ENCODE assay signal across 10 mouse cellular contexts in the genomic region with DNA sequence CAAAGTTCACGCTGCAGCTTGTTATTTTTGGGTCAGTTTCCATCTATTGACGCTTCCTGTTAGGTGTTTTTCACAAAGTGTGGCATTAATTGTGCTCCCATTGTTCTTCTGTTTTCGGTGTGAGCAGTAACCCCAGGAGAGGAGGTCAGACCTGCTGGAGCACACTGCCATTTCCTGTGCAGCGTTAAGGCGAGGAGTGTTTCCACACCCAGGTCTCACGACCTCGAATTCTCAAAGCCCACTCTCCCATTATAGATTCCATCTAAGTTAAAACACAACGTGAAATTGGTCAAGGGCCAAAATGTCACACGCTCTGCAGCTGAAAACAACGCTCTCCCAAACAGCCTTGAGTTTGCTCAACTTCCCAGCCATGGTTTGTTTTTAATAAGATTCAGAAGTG. TPM values are rescaled to one million over a fixed set of nuclear protein-coding genes. Genes with fewer than 3 reads are reported as not detected.
DNase-seq lines count a peak whose midpoint lies in the region; ATAC-seq and TF ChIP-seq lines count a peak whose summit lies in the region.
"Had no signal": no experiment of that assay in that cellular context is flagged by ENCODE, and none has a peak within 500 bp of the region (broad histone marks: within the 10 kb centered on the region; RNA-seq: fewer than 3 reads in every experiment).

No protein-coding gene starts in this region.

- no peak overlapping the region for H3K4me3 ChIP-seq in stomach, embryonic 14.5 days (ENCODE audit: low read depth, low read length)
- no peak overlapping the region for H3K4me3 ChIP-seq in stomach, postnatal 0 days (ENCODE audit: low read depth, low read length)
- no peak overlapping the region for H3K4me3 ChIP-seq in heart, embryonic 12.5 days
- no peak overlapping the region for H3K4me3 ChIP-seq in kidney, embryonic 16.5 days (ENCODE audit: low read length)
- H3K4me3 ChIP-seq in forebrain, postnatal 0 days (ENCODE audit: low read depth, low read length), result no peak overlapping the region
- H3K4me3 ChIP-seq: limb, embryonic 15.5 days; neural tube, embryonic 13.5 days had no signal

- TF ChIP-seq CTCF in stomach, postnatal 0 days (IDR thresholded peaks at IDR 0.05; ENCODE audit: low read depth), result no peak
- TF ChIP-seq CTCF in forebrain, postnatal 0 days (IDR thresholded peaks at IDR 0.05; ENCODE audit: low read depth), result no peak

- ATAC-seq in stomach, embryonic 14.5 days (ENCODE audit: insufficient number of reproducible peaks, insufficient read depth, low FRiP score, low read depth), result no peak
- ATAC-seq in stomach, postnatal 0 days (ENCODE audit: low FRiP score, low TSS enrichment), result no peak
- no peak for ATAC-seq in heart, embryonic 12.5 days (ENCODE audit: insufficient number of reproducible peaks, low FRiP score)
- ATAC-seq in kidney, embryonic 16.5 days (ENCODE audit: low FRiP score, low TSS enrichment), result peak; percentile 61; the same call in 1 of the 2 replicates
- ATAC-seq in forebrain, postnatal 0 days, result no peak

- no peak overlapping the region for H3K4me2 ChIP-seq in stomach, embryonic 14.5 days (replicated peaks; ENCODE audit: low read depth, low read length)
- no peak overlapping the region for H3K4me2 ChIP-seq in stomach, postnatal 0 days (replicated peaks; ENCODE audit: low read depth)
- no peak overlapping the region for H3K4me2 ChIP-seq in heart, embryonic 12.5 days
- H3K4me2 ChIP-seq in kidney, embryonic 16.5 days (replicated peaks; ENCODE audit: low read depth, low read length), result peak overlapping the region; percentile 31; the same call in 1 of the 2 replicates
- H3K4me2 ChIP-seq in forebrain, postnatal 0 days (ENCODE audit: low read depth), result no peak overlapping the region
- H3K4me2 ChIP-seq: limb, embryonic 15.5 days; neural tube, embryonic 13.5 days had no signal

- no peaks in the 10 kb centered on the region for H3K4me1 ChIP-seq in stomach, embryonic 14.5 days (ENCODE audit: control insufficient read depth, insufficient read depth, low read length)
- no peaks in the 10 kb centered on the region for H3K4me1 ChIP-seq in stomach, postnatal 0 days (replicated peaks; ENCODE audit: control insufficient read depth, insufficient read depth)
- H3K4me1 ChIP-seq in heart, embryonic 12.5 days (replicated peaks), result no peaks in the 10 kb centered on the region; the same call in 1 of the 2 replicates
- peaks cover 16% of the 10 kb centered on the region; the same call in 1 of the 2 replicates for H3K4me1 ChIP-seq in kidney, embryonic 16.5 days (ENCODE audit: insufficient read depth, low read length)
- H3K4me1 ChIP-seq in forebrain, postnatal 0 days (ENCODE audit: insufficient read depth), result no peaks in the 10 kb centered on the region
- H3K4me1 ChIP-seq: neural tube, embryonic 13.5 days had no signal

- no peaks in the 10 kb centered on the region for H3K36me3 ChIP-seq in stomach, embryonic 14.5 days (ENCODE audit: control insufficient read depth, insufficient read depth, low read length)
- no peaks in the 10 kb centered on the region for H3K36me3 ChIP-seq in stomach, postnatal 0 days (ENCODE audit: control insufficient read depth, insufficient read depth, low read length)
- H3K36me3 ChIP-seq in heart, embryonic 12.5 days, result no peaks in the 10 kb centered on the region
- H3K36me3 ChIP-seq in kidney, embryonic 16.5 days (ENCODE audit: insufficient read depth, low read length), result no peaks in the 10 kb centered on the region
- no peaks in the 10 kb centered on the region for H3K36me3 ChIP-seq in forebrain, postnatal 0 days (ENCODE audit: insufficient read depth)
- H3K36me3 ChIP-seq: limb, embryonic 15.5 days; neural tube, embryonic 13.5 days had no signal

- DNase-seq in stomach, postnatal 0 days (ENCODE audit: low spot score), result no peak
- DNase-seq in forebrain, postnatal 0 days, result no peak
- no peak for DNase-seq in ovary, postnatal 14 days (ENCODE audit: low spot score)
- DNase-seq in c-Kit-positive CD71-positive TER-119-positive erythroid progenitor cells, embryonic 14.5 days (ENCODE audit: low spot score), result no peak

- H3K27me3 ChIP-seq in stomach, embryonic 14.5 days (ENCODE audit: control insufficient read depth, insufficient read depth, low read length), result no peaks in the 10 kb centered on the region
- no peaks in the 10 kb centered on the region for H3K27me3 ChIP-seq in stomach, postnatal 0 days (ENCODE audit: control insufficient read depth, insufficient read depth, low read length)
- H3K27me3 ChIP-seq in heart, embryonic 12.5 days (replicated peaks), result no peaks in the 10 kb centered on the region
- H3K27me3 ChIP-seq in kidney, embryonic 16.5 days (ENCODE audit: insufficient read depth, low read length), result no peaks in the 10 kb centered on the region
- no peaks in the 10 kb centered on the region; the same call in 1 of the 2 replicates for H3K27me3 ChIP-seq in forebrain, postnatal 0 days (ENCODE audit: insufficient read depth, low read length)
- H3K27me3 ChIP-seq: limb, embryonic 15.5 days had no signal

- WGBS in stomach, embryonic 14.5 days, result 55% methylated on average over 10 of the region's 10 CpGs
- WGBS in stomach, postnatal 0 days, result 45% methylated on average over 10 of the region's 10 CpGs
- 56% methylated on average over 10 of the region's 10 CpGs for WGBS in heart, embryonic 12.5 days
- 26% methylated on average over 10 of the region's 10 CpGs for WGBS in kidney, embryonic 16.5 days
- WGBS in forebrain, postnatal 0 days, result 66% methylated on average over 10 of the region's 10 CpGs

- no peak for TF ChIP-seq EP300 in stomach, postnatal 0 days (optimal IDR thresholded peaks at IDR 0.05)

- no peak overlapping the region for H3K9ac ChIP-seq in stomach, embryonic 14.5 days (replicated peaks; ENCODE audit: low read depth, low read length)
- H3K9ac ChIP-seq in stomach, postnatal 0 days (ENCODE audit: low read length), result no peak overlapping the region
- no peak overlapping the region for H3K9ac ChIP-seq in heart, embryonic 12.5 days
- no peak overlapping the region for H3K9ac ChIP-seq in kidney, embryonic 16.5 days (replicated peaks; ENCODE audit: low read length)
- H3K9ac ChIP-seq in forebrain, postnatal 0 days, result no peak overlapping the region
- H3K9ac ChIP-seq: limb, embryonic 15.5 days; neural tube, embryonic 13.5 days had no signal

- H3K9me3 ChIP-seq in stomach, embryonic 14.5 days (ENCODE audit: control insufficient read depth, low read depth, low read length), result no peaks in the 10 kb centered on the region
- H3K9me3 ChIP-seq in stomach, postnatal 0 days (ENCODE audit: control insufficient read depth, low read length), result no peaks in the 10 kb centered on the region
- no peaks in the 10 kb centered on the region for H3K9me3 ChIP-seq in heart, embryonic 12.5 days (replicated peaks)
- H3K9me3 ChIP-seq in kidney, embryonic 16.5 days (ENCODE audit: low read length), result no peaks in the 10 kb centered on the region
- no peaks in the 10 kb centered on the region for H3K9me3 ChIP-seq in forebrain, postnatal 0 days (ENCODE audit: low read length)
- H3K9me3 ChIP-seq: limb, embryonic 15.5 days; neural tube, embryonic 13.5 days had no signal

- peak overlapping the region; percentile 28; the same call in 1 of the 2 replicates for H3K27ac ChIP-seq in stomach, embryonic 14.5 days (ENCODE audit: low read length)
- H3K27ac ChIP-seq in stomach, postnatal 0 days (replicated peaks), result no peak overlapping the region
- H3K27ac ChIP-seq in heart, embryonic 12.5 days (ENCODE audit: poor library complexity, severe bottlenecking), result 0 out of 2 replicates have a peak overlapping the region, but pooled peaks have one; percentile 47
- H3K27ac ChIP-seq in kidney, embryonic 16.5 days (ENCODE audit: low read length), result peak overlapping the region; percentile 74
- no peak overlapping the region for H3K27ac ChIP-seq in forebrain, postnatal 0 days (ENCODE audit: low read depth, low read length)
- H3K27ac ChIP-seq: limb, embryonic 15.5 days; neural tube, embryonic 13.5 days had no signal

RNA-seq across cellular contexts. Expression of gene Enpp3, which starts 32.0 kb away (rescaled TPM):
- 9.1 and 9.3 TPM in 2 replicates for polyA plus RNA-seq in stomach, embryonic 14.5 days (2014; fragmentation: Nextera tagmentation; extraction: Ambion mirVana)
- polyA plus RNA-seq in stomach, postnatal 0 days (2015; fragmentation: Nextera tagmentation; extraction: Ambion mirVana), result 3.4 TPM in 2 replicates
- polyA plus RNA-seq in heart, embryonic 12.5 days (2016; fragmentation: Nextera tagmentation; extraction: Ambion mirVana), result 1.7 and 2.2 TPM in 2 replicates
- 4.4 and 6.7 TPM in 2 replicates for polyA plus RNA-seq in kidney, embryonic 16.5 days (2015; fragmentation: Nextera tagmentation; extraction: Ambion mirVana)
- 2.3 and 2.5 TPM in 2 replicates for total RNA-seq in forebrain, postnatal 0 days (2014; rRNA removed)
- 1.2 and 1.7 TPM in 2 replicates for polyA plus RNA-seq in forebrain, postnatal 0 days (2015; fragmentation: Nextera tagmentation; extraction: Ambion mirVana)
- total RNA-seq: megakaryocyte, adult 5-6 weeks had no signal

RNA-seq across cellular contexts. Expression of gene Med23, which starts 59.1 kb away (rescaled TPM):
- 29.1 and 30.9 TPM in 2 replicates for polyA plus RNA-seq in stomach, embryonic 14.5 days (2014; fragmentation: Nextera tagmentation; extraction: Ambion mirVana)
- 5.8 and 5.9 TPM in 2 replicates for polyA plus RNA-seq in stomach, postnatal 0 days (2015; fragmentation: Nextera tagmentation; extraction: Ambion mirVana)
- polyA plus RNA-seq in heart, embryonic 12.5 days (2016; fragmentation: Nextera tagmentation; extraction: Ambion mirVana), result 15.8 and 16.9 TPM in 2 replicates
- polyA plus RNA-seq in kidney, embryonic 16.5 days (2015; fragmentation: Nextera tagmentation; extraction: Ambion mirVana), result 24.0 and 26.6 TPM in 2 replicates
- total RNA-seq in forebrain, postnatal 0 days (2014; rRNA removed), result 36.2 and 41.7 TPM in 2 replicates
- 11.5 and 16.2 TPM in 2 replicates for polyA plus RNA-seq in forebrain, postnatal 0 days (2015; fragmentation: Nextera tagmentation; extraction: Ambion mirVana)

Comparison
In these comparisons a context has a peak if more than half of its experiments do, and no peak if none do; other contexts are left out.
1. H3K27ac ChIP-seq: peak in stomach, embryonic 14.5 days (single experiment), heart, embryonic 12.5 days (single experiment) and kidney, embryonic 16.5 days (single experiment); none in stomach, postnatal 0 days (single experiment) and forebrain, postnatal 0 days (single experiment).